Mouse (Mus musculus): ENCODE results near the gene Klk1b1. TPM values are rescaled to one million over a fixed set of nuclear protein-coding genes. Genes with fewer than 3 reads are reported as not detected.
"Not testable (repeated sequence)": the region's sequence is repeated elsewhere in the genome, so short reads cannot be mapped to it uniquely, and the experiment has no call there.

Klk1b1 gene
- polyA plus RNA-seq, 1 experiment from 2014 or later = not detected

GRCm38 (mm10) chr7:43942293-43942692 lies 24.3 kb upstream of the Klk1b1 start:
- not testable (repeated sequence) for H3K4me1 ChIP-seq (replicated peaks); H3K9ac ChIP-seq (replicated peaks); H3K27ac ChIP-seq; H3K4me2 ChIP-seq (replicated peaks); H3K27me3 ChIP-seq; H3K9me3 ChIP-seq; ATAC-seq; H3K4me3 ChIP-seq (replicated peaks); H3K36me3 ChIP-seq
- 58% methylated on average over 3 of the region's 3 CpGs for WGBS

GRCm38 (mm10) chr7:43944727-43945264 lies 21.8 kb upstream of the Klk1b1 start:
- no peak for ATAC-seq
- Histone ChIP-seq H3K36me3 (no peaks in the 10 kb centered on the region), H3K4me2 (replicated peaks) (no peak overlapping the region), H3K9me3 (no peaks in the 10 kb centered on the region), H3K9ac (replicated peaks) (no peak overlapping the region), H3K27me3 (no peaks in the 10 kb centered on the region), H3K27ac (no peak overlapping the region), H3K4me1 (replicated peaks) (no peaks in the 10 kb centered on the region), H3K4me3 (replicated peaks) (no peak overlapping the region)
- 89% methylated on average over 3 of the region's 3 CpGs for WGBS

- no peak for ATAC-seq
- Histone ChIP-seq H3K4me1 (replicated peaks) (no peaks in the 10 kb centered on the region), H3K9ac (replicated peaks) (no peak within 1 kb of the TSS), H3K4me2 (replicated peaks) (no peak within 1 kb of the TSS), H3K4me3 (replicated peaks) (no peak within 1 kb of the TSS), H3K27me3 (no peaks in the 10 kb centered on the region), H3K9me3 (no peaks in the 10 kb centered on the region), H3K27ac (no peak within 1 kb of the TSS), H3K36me3 (no peaks in the 10 kb centered on the region)
- WGBS = 83% methylated on average over 2 of the region's 2 CpGs
Measured at GRCm38 (mm10) chr7:43950364-43950763, 16.2 kb upstream of the Klk1b1 start, which contains the start of gene Klk1b8. Gene Klk1b8 (plus strand): TSS chr7:43950664.

- ATAC-seq = no peak
- no peak overlapping the region for H3K9ac ChIP-seq (replicated peaks)
- H3K9me3 ChIP-seq = no peaks in the 10 kb centered on the region
- WGBS = 66% methylated on average over 4 of the region's 4 CpGs
- H3K4me2 ChIP-seq (replicated peaks) = no peak overlapping the region
- no peaks in the 10 kb centered on the region for H3K4me1 ChIP-seq (replicated peaks)
- no peaks in the 10 kb centered on the region for H3K27me3 ChIP-seq
- no peak overlapping the region for H3K4me3 ChIP-seq (replicated peaks)
- H3K36me3 ChIP-seq = no peaks in the 10 kb centered on the region
- H3K27ac ChIP-seq = no peak overlapping the region
Measured at GRCm38 (mm10) chr7:43952703-43953102, 13.8 kb upstream of the Klk1b1 start.

- Histone ChIP-seq H3K9ac (replicated peaks) (no peak overlapping the region), H3K36me3 (no peaks in the 10 kb centered on the region), H3K27me3 (no peaks in the 10 kb centered on the region), H3K4me1 (replicated peaks) (no peaks in the 10 kb centered on the region), H3K4me2 (replicated peaks) (no peak overlapping the region), H3K4me3 (replicated peaks) (no peak overlapping the region), H3K27ac (no peak overlapping the region), H3K9me3 (no peaks in the 10 kb centered on the region)
- no peak for ATAC-seq
- 84% methylated on average over 3 of the region's 3 CpGs for WGBS
Measured at GRCm38 (mm10) chr7:43967058-43967457, 507 bp downstream of the Klk1b1 start.

- H3K27me3 ChIP-seq = no peaks in the 10 kb centered on the region
- no peak overlapping the region for H3K27ac ChIP-seq
- WGBS = 93% methylated on average over 2 of the region's 2 CpGs
- no peak overlapping the region for H3K4me2 ChIP-seq (replicated peaks)
- H3K9ac ChIP-seq (replicated peaks) = no peak overlapping the region
- no peaks in the 10 kb centered on the region for H3K36me3 ChIP-seq
- ATAC-seq = no peak
- H3K4me1 ChIP-seq (replicated peaks) = no peaks in the 10 kb centered on the region
- no peak overlapping the region for H3K4me3 ChIP-seq (replicated peaks)
- H3K9me3 ChIP-seq = no peaks in the 10 kb centered on the region
Measured at GRCm38 (mm10) chr7:43967612-43968011, 1.1 kb downstream of the Klk1b1 start.

GRCm38 (mm10) chr7:43975761-43976160 lies 9.2 kb downstream of the Klk1b1 start, which contains the start of gene Klk1b9:
Gene Klk1b9 (plus strand): TSS chr7:43976061.
- not testable (repeated sequence) for H3K36me3 ChIP-seq; ATAC-seq; H3K9ac ChIP-seq (replicated peaks); H3K4me1 ChIP-seq (replicated peaks); H3K4me2 ChIP-seq (replicated peaks); H3K27ac ChIP-seq; H3K4me3 ChIP-seq (replicated peaks); H3K27me3 ChIP-seq; H3K9me3 ChIP-seq
- WGBS = 77% methylated on average over 1 of the region's 1 CpGs

GRCm38 (mm10) chr7:43985657-43986056 lies 19.1 kb downstream of the Klk1b1 start:
- Histone ChIP-seq H3K27me3 (no peaks in the 10 kb centered on the region), H3K36me3 (no peaks in the 10 kb centered on the region), H3K4me2 (replicated peaks) (no peak overlapping the region), H3K9ac (replicated peaks) (no peak overlapping the region), H3K4me1 (replicated peaks) (no peaks in the 10 kb centered on the region), H3K27ac (no peak overlapping the region), H3K4me3 (replicated peaks) (no peak overlapping the region), H3K9me3 (no peaks in the 10 kb centered on the region)
- no peak for ATAC-seq

GRCm38 (mm10) chr7:43994821-43995220 lies 28.3 kb downstream of the Klk1b1 start:
- H3K4me3 ChIP-seq (replicated peaks); H3K36me3 ChIP-seq; H3K9me3 ChIP-seq; ATAC-seq; H3K4me2 ChIP-seq (replicated peaks); H3K27ac ChIP-seq; H3K27me3 ChIP-seq; H3K4me1 ChIP-seq (replicated peaks); H3K9ac ChIP-seq (replicated peaks): not testable (repeated sequence)
- 76% methylated on average over 1 of the region's 1 CpGs for WGBS

- H3K27me3 ChIP-seq = not testable (repeated sequence)
Measured at GRCm38 (mm10) chr7:43995577-43995976, 29.0 kb downstream of the Klk1b1 start, which contains the start of gene Klk1b11. Gene Klk1b11 (plus strand): TSS chr7:43995877.

GRCm38 (mm10) chr7:44004847-44005246 lies 38.3 kb downstream of the Klk1b1 start:
- H3K36me3 ChIP-seq = no peaks in the 10 kb centered on the region
- H3K4me1 ChIP-seq (replicated peaks) = no peaks in the 10 kb centered on the region
- no peak overlapping the region for H3K9ac ChIP-seq (replicated peaks)
- H3K9me3 ChIP-seq = no peaks in the 10 kb centered on the region
- H3K27ac ChIP-seq = no peak overlapping the region
- no peak overlapping the region for H3K4me2 ChIP-seq (replicated peaks)
- no peak for ATAC-seq
- no peaks in the 10 kb centered on the region for H3K27me3 ChIP-seq
- no peak overlapping the region for H3K4me3 ChIP-seq (replicated peaks)

More at GRCm38 (mm10) chr7:43995577-43995976, 29.0 kb downstream of the Klk1b1 start, which contains the start of gene Klk1b11:
- 86% methylated on average over 4 of the region's 4 CpGs for WGBS
- H3K9me3 ChIP-seq; ATAC-seq; H3K4me2 ChIP-seq (replicated peaks); H3K4me3 ChIP-seq (replicated peaks); H3K27ac ChIP-seq; H3K36me3 ChIP-seq; H3K9ac ChIP-seq (replicated peaks); H3K4me1 ChIP-seq (replicated peaks): not testable (repeated sequence)

- H3K4me3 ChIP-seq (replicated peaks); H3K9me3 ChIP-seq; ATAC-seq; H3K36me3 ChIP-seq; H3K9ac ChIP-seq (replicated peaks); H3K4me1 ChIP-seq (replicated peaks); H3K27ac ChIP-seq; H3K27me3 ChIP-seq; H3K4me2 ChIP-seq (replicated peaks): not testable (repeated sequence)
Measured at GRCm38 (mm10) chr7:44011868-44012267, 45.3 kb downstream of the Klk1b1 start, which contains the start of gene Klk1b26. Gene Klk1b26 (plus strand): TSS chr7:44012168.

GRCm38 (mm10) chr7:44014666-44015065 lies 48.1 kb downstream of the Klk1b1 start:
- H3K4me2 ChIP-seq (replicated peaks); H3K36me3 ChIP-seq; ATAC-seq; H3K4me3 ChIP-seq (replicated peaks); H3K4me1 ChIP-seq (replicated peaks); H3K9me3 ChIP-seq; H3K27ac ChIP-seq; H3K9ac ChIP-seq (replicated peaks); H3K27me3 ChIP-seq: not testable (repeated sequence)
- 81% methylated on average over 6 of the region's 6 CpGs for WGBS

Measured in midbrain, embryonic 13.5 days (tissue).